In genomic region chr11:101470206-101470605, GRCm38 (mm10) we compare ENCODE assay signal across 12 mouse cellular contexts. TPM values are rescaled to one million over a fixed set of nuclear protein-coding genes. Genes with fewer than 3 reads are reported as not detected.
DNase-seq lines count a peak whose midpoint lies in the region; ATAC-seq lines count a peak whose summit lies in the region.
"Had no signal": no experiment of that assay in that cellular context is flagged by ENCODE, and none has a peak within 500 bp of the region (broad histone marks: within the 10 kb centered on the region; RNA-seq: fewer than 3 reads in every experiment).

No protein-coding gene starts in this region.

- no peak for DNase-seq in neural tube, embryonic 11.5 days (ENCODE audit: low spot score)
- DNase-seq in neural tube, embryonic 10.5 days (ENCODE audit: extremely low spot score, low spot score) = no peak
- no peak for DNase-seq in layer of hippocampus, adult 18-20 months (ENCODE audit: low spot score in 2 of 2)
- DNase-seq in retina, postnatal 1 day = no peak
- DNase-seq in left cerebral cortex, postnatal 14 days (ENCODE audit: low spot score in 2 of 2) = no peak
- DNase-seq: cerebellum, adult 11-12 months; heart, adult 2 months; thymus, adult 2 months had no signal

- WGBS in neural tube, embryonic 11.5 days = 33% methylated on average over 7 of the region's 7 CpGs
- WGBS in forebrain, embryonic 15.5 days = 9% methylated on average over 7 of the region's 7 CpGs
- 14% methylated on average over 7 of the region's 7 CpGs for WGBS in midbrain, embryonic 12.5 days

- 0 out of 2 replicates have a peak overlapping the region, but pooled peaks have one; percentile 34 for H3K27ac ChIP-seq in neural tube, embryonic 11.5 days (ENCODE audit: low read depth, low read length)
- no peak overlapping the region for H3K27ac ChIP-seq in forebrain, embryonic 15.5 days (replicated peaks)
- H3K27ac ChIP-seq in midbrain, embryonic 12.5 days (replicated peaks) = peak overlapping the region; percentile 42
- H3K27ac ChIP-seq: heart, adult 2 months; lung, embryonic 15.5 days had no signal

- H3K9me3 ChIP-seq in neural tube, embryonic 11.5 days (ENCODE audit: control insufficient read depth, low read length) = no peaks in the 10 kb centered on the region
- H3K9me3 ChIP-seq in forebrain, embryonic 15.5 days = no peaks in the 10 kb centered on the region
- H3K9me3 ChIP-seq in midbrain, embryonic 12.5 days = no peaks in the 10 kb centered on the region
- H3K9me3 ChIP-seq: lung, embryonic 15.5 days had no signal

- H3K4me2 ChIP-seq in neural tube, embryonic 11.5 days (ENCODE audit: low read depth) = peak overlapping the region; percentile 40
- peak overlapping the region; percentile 31 for H3K4me2 ChIP-seq in forebrain, embryonic 15.5 days (replicated peaks)
- H3K4me2 ChIP-seq in midbrain, embryonic 12.5 days (replicated peaks) = peak overlapping the region; percentile 45
- H3K4me2 ChIP-seq: lung, embryonic 15.5 days had no signal

- peaks cover 12% of the 10 kb centered on the region for H3K4me1 ChIP-seq in neural tube, embryonic 11.5 days (ENCODE audit: control insufficient read depth, insufficient read depth, low read length)
- H3K4me1 ChIP-seq in forebrain, embryonic 15.5 days = peaks cover 55% of the 10 kb centered on the region
- H3K4me1 ChIP-seq in midbrain, embryonic 12.5 days = peaks cover 39% of the 10 kb centered on the region

- no peak overlapping the region for H3K4me3 ChIP-seq in neural tube, embryonic 11.5 days (ENCODE audit: low read depth, low read length)
- H3K4me3 ChIP-seq in forebrain, embryonic 15.5 days = peak overlapping the region; percentile 11
- peak overlapping the region; percentile 17 for H3K4me3 ChIP-seq in midbrain, embryonic 12.5 days
- H3K4me3 ChIP-seq: heart, adult 2 months; lung, embryonic 15.5 days had no signal

- H3K36me3 ChIP-seq in neural tube, embryonic 11.5 days (ENCODE audit: control insufficient read depth, insufficient read depth, low read length) = peaks cover 2% of the 10 kb centered on the region
- H3K36me3 ChIP-seq in forebrain, embryonic 15.5 days = no peaks in the 10 kb centered on the region
- H3K36me3 ChIP-seq in midbrain, embryonic 12.5 days = peaks cover 12% of the 10 kb centered on the region
- H3K36me3 ChIP-seq: lung, embryonic 15.5 days had no signal

- ATAC-seq in neural tube, embryonic 11.5 days (ENCODE audit: insufficient read depth, low FRiP score, low TSS enrichment) = no peak
- ATAC-seq in forebrain, embryonic 15.5 days (replicated peaks) = no peak
- ATAC-seq in midbrain, embryonic 12.5 days (ENCODE audit: low FRiP score, low read depth) = no peak
- ATAC-seq: CD4-positive, CD25-positive, alpha-beta regulatory T cell, adult 4 months had no signal

- H3K27me3 ChIP-seq in neural tube, embryonic 11.5 days (ENCODE audit: control insufficient read depth, insufficient read depth, low read length) = no peaks in the 10 kb centered on the region
- H3K27me3 ChIP-seq in forebrain, embryonic 15.5 days = no peaks in the 10 kb centered on the region
- H3K27me3 ChIP-seq in midbrain, embryonic 12.5 days = peaks cover 3% of the 10 kb centered on the region; the same call in 1 of the 2 replicates
- H3K27me3 ChIP-seq: lung, embryonic 15.5 days had no signal

- H3K9ac ChIP-seq in neural tube, embryonic 11.5 days (ENCODE audit: low read length) = peak overlapping the region; percentile 26
- 0 out of 2 replicates have a peak overlapping the region, but pooled peaks have one; percentile 2 for H3K9ac ChIP-seq in forebrain, embryonic 15.5 days (replicated peaks)
- H3K9ac ChIP-seq in midbrain, embryonic 12.5 days (replicated peaks) = peak overlapping the region; percentile 31; the same call in 1 of the 2 replicates
- H3K9ac ChIP-seq: lung, embryonic 15.5 days had no signal

- intact Hi-C loops in left cerebral cortex, postnatal 14 days (cut with DNase I) = no loop called here

RNA-seq across cellular contexts. Expression of gene Vat1, which starts 4.2 kb away (rescaled TPM):
- polyA plus RNA-seq in neural tube, embryonic 11.5 days (2014; fragmentation: Nextera tagmentation; extraction: Ambion mirVana) = 52.3 and 55.8 TPM in 2 replicates
- polyA plus RNA-seq in forebrain, embryonic 15.5 days (2015; fragmentation: Nextera tagmentation; extraction: Ambion mirVana) = 77.1 and 79.8 TPM in 2 replicates
- 69.3 and 73.0 TPM in 2 replicates for polyA plus RNA-seq in midbrain, embryonic 12.5 days (2016; fragmentation: Nextera tagmentation; extraction: Ambion mirVana)
- 10 to 100 TPM; 32.1 to 33.8 TPM for total RNA-seq in layer of hippocampus, adult 18-20 months (2021)
- 10 to 100 TPM; 36.4 to 44.8 TPM for total RNA-seq in left cerebral cortex, postnatal 14 days (2021)

RNA-seq across cellular contexts. Expression of gene Rnd2, which starts 5.4 kb away (rescaled TPM):
- 43.9 and 49.0 TPM in 2 replicates for polyA plus RNA-seq in neural tube, embryonic 11.5 days (2014; fragmentation: Nextera tagmentation; extraction: Ambion mirVana)
- polyA plus RNA-seq in forebrain, embryonic 15.5 days (2015; fragmentation: Nextera tagmentation; extraction: Ambion mirVana) = 121 and 142 TPM in 2 replicates
- 89.5 and 92.3 TPM in 2 replicates for polyA plus RNA-seq in midbrain, embryonic 12.5 days (2016; fragmentation: Nextera tagmentation; extraction: Ambion mirVana)
- total RNA-seq in layer of hippocampus, adult 18-20 months (2021) = 100 to 1,000 TPM; 111 to 120 TPM
- 100 to 1,000 TPM; 148 to 154 TPM for total RNA-seq in left cerebral cortex, postnatal 14 days (2021)

RNA-seq across cellular contexts. Expression of gene Ifi35, which starts 22.0 kb away (rescaled TPM):
- 2.4 and 3.1 TPM in 2 replicates for polyA plus RNA-seq in neural tube, embryonic 11.5 days (2014; fragmentation: Nextera tagmentation; extraction: Ambion mirVana)
- polyA plus RNA-seq in forebrain, embryonic 15.5 days (2015; fragmentation: Nextera tagmentation; extraction: Ambion mirVana) = 2.4 and 3.2 TPM in 2 replicates
- 3.0 and 3.9 TPM in 2 replicates for polyA plus RNA-seq in midbrain, embryonic 12.5 days (2016; fragmentation: Nextera tagmentation; extraction: Ambion mirVana)
- total RNA-seq in layer of hippocampus, adult 18-20 months (2021) = 1 to 10 TPM; 2.4 to 2.7 TPM
- 1 to 10 TPM in 1 of 2 experiments, under 1 TPM in 1; 0.97 to 2.6 TPM for total RNA-seq in left cerebral cortex, postnatal 14 days (2021)

RNA-seq across cellular contexts. Expression of gene Rpl27, which starts 28.1 kb away (rescaled TPM):
- polyA plus RNA-seq in neural tube, embryonic 11.5 days (2014; fragmentation: Nextera tagmentation; extraction: Ambion mirVana) = 389 and 414 TPM in 2 replicates
- polyA plus RNA-seq in forebrain, embryonic 15.5 days (2015; fragmentation: Nextera tagmentation; extraction: Ambion mirVana) = 267 and 285 TPM in 2 replicates
- 310 and 319 TPM in 2 replicates for polyA plus RNA-seq in midbrain, embryonic 12.5 days (2016; fragmentation: Nextera tagmentation; extraction: Ambion mirVana)
- 10 to 100 TPM; 40.7 to 42.5 TPM for total RNA-seq in layer of hippocampus, adult 18-20 months (2021)
- 10 to 100 TPM; 41.0 to 43.6 TPM for total RNA-seq in left cerebral cortex, postnatal 14 days (2021)

RNA-seq across cellular contexts. Expression of gene Ptges3l, which starts 45.1 kb away (rescaled TPM):
- 6.9 and 7.1 TPM in 2 replicates for polyA plus RNA-seq in neural tube, embryonic 11.5 days (2014; fragmentation: Nextera tagmentation; extraction: Ambion mirVana)
- polyA plus RNA-seq in forebrain, embryonic 15.5 days (2015; fragmentation: Nextera tagmentation; extraction: Ambion mirVana) = 1.0 and 1.7 TPM in 2 replicates
- polyA plus RNA-seq in midbrain, embryonic 12.5 days (2016; fragmentation: Nextera tagmentation; extraction: Ambion mirVana) = 2.3 and 3.1 TPM in 2 replicates
- total RNA-seq in layer of hippocampus, adult 18-20 months (2021) = 1 to 10 TPM in 1 of 2 experiments, under 1 TPM in 1; 0.99 to 2.0 TPM
- 1 to 10 TPM; 2.8 to 5.7 TPM for total RNA-seq in left cerebral cortex, postnatal 14 days (2021)
